Mouse (Mus musculus) layer of hippocampus, postnatal 10 days (tissue): ENCODE measurements around the gene Spata20. TPM values are rescaled to one million over a fixed set of nuclear protein-coding genes. Genes with fewer than 3 reads are reported as not detected.
A peak's percentile ranks its signal among the peaks of the same experiment; 100 is the strongest.

Experiments used
- DNase-seq, 2 experiments: peaks; one replicate each; pipeline ENCODE4 v3.0.0; 2021; ENCODE audit warnings: low spot score in 2 of 2
- total RNA-seq, 2 experiments: library from RNA; stranded (reverse); gene quantifications; 2 replicates each; pipeline ENCODE4 v1.2.3; 2021

Spata20 gene
- total RNA-seq, 2 experiments from 2014 or later, result 1.0 to 2.1 TPM

GRCm38 (mm10) chr11:94455161-94455820, 30.7 kb downstream of the Spata20 start:
- DNase-seq, result no peak

GRCm38 (mm10) chr11:94454756-94455155, 31.2 kb downstream of the Spata20 start:
- DNase-seq, result peak in 1 of 2 experiments; percentile 44

- DNase-seq, result no peak
Observed at GRCm38 (mm10) chr11:94451091-94451773, 34.7 kb downstream of the Spata20 start.

- no peak for DNase-seq
Observed at GRCm38 (mm10) chr11:94449886-94450285, 36.1 kb downstream of the Spata20 start.

- DNase-seq, result peak in 1 of 2 experiments; percentile 32
Observed at GRCm38 (mm10) chr11:94449239-94449638, 36.7 kb downstream of the Spata20 start.

- no peak for DNase-seq
Observed at GRCm38 (mm10) chr11:94447017-94447416, 39.0 kb downstream of the Spata20 start.

GRCm38 (mm10) chr11:94445300-94445699, 40.7 kb downstream of the Spata20 start:
- no peak for DNase-seq

GRCm38 (mm10) chr11:94444829-94445228, 41.1 kb downstream of the Spata20 start:
- DNase-seq, result no peak

GRCm38 (mm10) chr11:94441752-94442151, 44.2 kb downstream of the Spata20 start:
- no peak for DNase-seq

- DNase-seq, result no peak
Observed at GRCm38 (mm10) chr11:94441122-94441521, 44.9 kb downstream of the Spata20 start.

- no peak for DNase-seq
Observed at GRCm38 (mm10) chr11:94440421-94440820, 45.6 kb downstream of the Spata20 start.

GRCm38 (mm10) chr11:94429011-94429651, 56.8 kb downstream of the Spata20 start:
- no peak for DNase-seq

Other genes starting within 250 kb of the Spata20 start
- gene Wfikkn2, start 240.2 kb downstream of the Spata20 start, total RNA-seq, result 1 to 10 TPM; 1.5 to 2.0 TPM
- gene Gm21885, start 204.3 kb downstream of the Spata20 start, total RNA-seq, result not detected
- gene Luc7l3, start 164.2 kb downstream of the Spata20 start, total RNA-seq, result 100 to 1,000 TPM; 127 to 142 TPM
- gene Ankrd40, start 158.2 kb downstream of the Spata20 start, total RNA-seq, result 10 to 100 TPM; 74.1 to 83.6 TPM
- 1 to 10 TPM; 1.8 to 2.2 TPM for gene Abcc3, start 93.2 kb downstream of the Spata20 start, total RNA-seq
- gene Cacna1g, start 12.0 kb downstream of the Spata20 start, total RNA-seq, result 100 to 1,000 TPM; 111 to 128 TPM
- 1 to 10 TPM; 3.1 to 3.3 TPM for gene Epn3, start 13.8 kb upstream of the Spata20 start, total RNA-seq
- gene Mycbpap, start 35.6 kb upstream of the Spata20 start, total RNA-seq, result 1 to 10 TPM; 1.3 to 2.7 TPM
- gene Rsad1, start 63.1 kb upstream of the Spata20 start, total RNA-seq, result 10 to 100 TPM; 13.1 to 14.1 TPM
- gene Chad, start 78.9 kb upstream of the Spata20 start, total RNA-seq, result 1 to 10 TPM in 1 of 2 experiments, under 1 TPM in 1; 0.78 to 1.4 TPM
- 10 to 100 TPM; 21.2 to 21.6 TPM for gene Acsf2, start 115.7 kb upstream of the Spata20 start, total RNA-seq
- 10 to 100 TPM; 84.6 to 87.2 TPM for gene Lrrc59, start 143.6 kb upstream of the Spata20 start, total RNA-seq
- 10 to 100 TPM; 61.8 to 62.3 TPM for gene Mrpl27, start 167.6 kb upstream of the Spata20 start, total RNA-seq
- gene Eme1, start 167.8 kb upstream of the Spata20 start, total RNA-seq, result 1 to 10 TPM in 1 of 2 experiments, under 1 TPM in 1; 0.40 to 1.1 TPM
- 10 to 100 TPM; 24.7 to 30.4 TPM for gene Xylt2, start 191.3 kb upstream of the Spata20 start, total RNA-seq
- not detected for gene Gm11541, start 218.3 kb upstream of the Spata20 start, total RNA-seq